Mouse (Mus musculus) left cerebral cortex, postnatal 36 days (tissue): Measurements from ENCODE around the gene Adh1. TPM values are rescaled to one million over a fixed set of nuclear protein-coding genes. Genes with fewer than 3 reads are reported as not detected.

Source experiments
- DNase-seq, 2 experiments: peaks; one replicate each; pipeline ENCODE4 v3.0.0; 2021 to 2022; ENCODE audit warnings: low spot score in 2 of 2, mixed read lengths in 1 of 2
- intact Hi-C: fragments of 180-260 bp; cut with DNase I; formaldehyde crosslinking; loops from one replicate; pipeline ENCODE4 v1.15.1; 2025
- total RNA-seq, 2 experiments: library from RNA; stranded (reverse); gene quantifications; 2 replicates each; pipeline ENCODE4 v1.2.3; 2021

Adh1 gene
- total RNA-seq, 2 experiments from 2014 or later, result 0.50 to 0.99 TPM

GRCm38 (mm10) chr3:138273080-138273479, 12.3 kb downstream of the Adh1 start:
- DNase-seq, result no peak
- intact Hi-C loops, result no loop called here

DNA sequence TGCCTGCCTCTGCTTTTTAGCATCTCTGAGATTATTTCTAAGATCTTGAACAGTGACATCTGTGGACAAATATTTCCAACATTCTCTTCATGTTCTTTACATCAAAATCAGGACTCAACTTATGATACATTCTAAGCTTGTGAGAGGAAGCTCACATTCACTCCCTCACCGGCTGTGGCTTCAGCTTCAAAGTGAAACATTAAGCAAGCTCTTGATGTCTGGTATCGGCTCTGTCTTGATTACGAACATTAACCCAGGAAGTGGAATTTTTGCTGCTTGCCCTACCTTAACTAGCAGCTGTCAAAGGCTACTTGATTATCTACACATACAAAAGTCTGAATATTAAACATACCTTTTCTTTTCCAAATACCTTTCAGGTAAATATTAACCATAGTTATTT, 14.3 kb downstream of the Adh1 start:
- no peak for DNase-seq
- intact Hi-C loops, result no loop called here

- intact Hi-C loops, result no loop called here
- DNase-seq, result no peak
Observed at GRCm38 (mm10) chr3:138282556-138282955, 21.8 kb downstream of the Adh1 start.

- DNase-seq, result no peak
- intact Hi-C loops, result no loop called here
Observed at GRCm38 (mm10) chr3:138283831-138284230, 23.0 kb downstream of the Adh1 start.

DNA sequence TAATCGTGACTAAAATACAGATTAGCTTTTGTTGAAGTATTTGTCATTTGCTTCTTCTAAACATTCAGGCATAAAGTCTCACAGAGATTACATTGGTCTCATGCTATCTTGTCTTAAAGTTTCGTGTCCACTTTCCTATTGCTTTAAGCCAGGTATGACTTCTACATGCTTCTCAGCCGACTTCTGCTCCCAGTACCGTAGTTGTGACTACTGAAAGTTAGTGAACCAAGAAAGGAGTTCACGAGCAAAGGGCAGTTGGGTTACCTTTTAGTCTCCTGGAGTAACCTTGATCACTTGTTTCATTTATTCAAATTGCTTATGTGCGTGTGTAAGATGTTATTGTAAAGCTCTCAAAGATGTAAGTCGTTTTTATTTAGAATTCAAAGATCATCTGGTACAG, 25.2 kb downstream of the Adh1 start:
- intact Hi-C loops, result no loop called here
- no peak for DNase-seq

GRCm38 (mm10) chr3:138287686-138288085, 26.9 kb downstream of the Adh1 start:
- DNase-seq, result no peak
- intact Hi-C loops, result no loop called here

DNA sequence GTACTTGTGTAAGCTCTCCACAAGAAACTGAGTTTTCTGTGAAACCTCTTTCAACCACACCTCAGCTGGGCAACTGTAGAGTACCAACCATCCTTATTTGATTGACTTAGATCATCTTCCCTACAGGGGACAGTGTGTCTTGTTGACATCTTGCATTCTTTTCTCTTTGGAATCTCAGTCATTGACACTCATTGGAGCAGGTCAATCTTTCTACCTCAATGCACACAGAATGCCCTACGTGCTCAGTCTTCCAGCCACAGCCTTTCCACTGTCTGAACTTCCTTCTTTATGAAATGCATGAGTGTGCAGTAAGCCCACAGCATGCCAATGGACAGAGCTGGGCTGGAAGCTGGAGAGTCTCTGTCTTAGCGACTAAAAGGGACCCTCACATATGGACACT, 29.9 kb downstream of the Adh1 start:
- intact Hi-C loops, result no loop called here
- DNase-seq, result no peak

DNA sequence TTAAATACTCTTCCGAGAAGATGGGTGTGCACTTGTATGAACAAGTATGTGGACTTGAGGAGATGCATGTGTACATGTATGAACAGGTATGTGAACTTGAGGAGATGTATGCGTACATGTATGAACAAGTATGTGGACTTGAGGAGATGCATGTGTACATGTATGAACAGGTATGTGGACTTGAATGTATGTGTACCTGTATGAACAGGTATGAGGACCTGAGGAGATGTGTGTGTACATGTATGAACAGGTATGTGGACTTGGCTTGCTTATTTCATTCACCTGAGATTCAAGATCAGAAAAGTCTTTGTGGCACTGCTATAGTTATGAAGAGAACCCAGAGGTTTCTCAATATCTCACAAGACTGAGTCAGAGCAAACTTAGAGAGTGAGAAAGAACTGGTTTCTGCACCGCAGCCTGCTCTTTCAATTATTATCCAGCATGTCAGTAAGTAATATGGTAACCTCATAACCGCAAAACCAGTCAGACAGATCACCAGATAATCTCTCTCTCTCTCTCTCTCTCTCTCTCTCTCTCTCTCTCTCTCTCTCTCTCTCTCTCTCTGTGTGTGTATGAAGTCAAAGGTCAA, 30.8 kb downstream of the Adh1 start:
- intact Hi-C loops, result no loop called here
- no peak for DNase-seq

GRCm38 (mm10) chr3:138293298-138293895, 32.6 kb downstream of the Adh1 start:
- intact Hi-C loops, result no loop called here

GRCm38 (mm10) chr3:138300130-138300529, 39.3 kb downstream of the Adh1 start:
- intact Hi-C loops, result no loop called here
- no peak for DNase-seq

More at GRCm38 (mm10) chr3:138293298-138293895, 32.6 kb downstream of the Adh1 start:
- DNase-seq, result no peak

- DNase-seq, result no peak
- intact Hi-C loops, result no loop called here
Observed at GRCm38 (mm10) chr3:138302676-138303075, 41.9 kb downstream of the Adh1 start.

GRCm38 (mm10) chr3:138303771-138304488, 43.1 kb downstream of the Adh1 start:
- DNase-seq, result no peak
- intact Hi-C loops, result no loop called here

DNA sequence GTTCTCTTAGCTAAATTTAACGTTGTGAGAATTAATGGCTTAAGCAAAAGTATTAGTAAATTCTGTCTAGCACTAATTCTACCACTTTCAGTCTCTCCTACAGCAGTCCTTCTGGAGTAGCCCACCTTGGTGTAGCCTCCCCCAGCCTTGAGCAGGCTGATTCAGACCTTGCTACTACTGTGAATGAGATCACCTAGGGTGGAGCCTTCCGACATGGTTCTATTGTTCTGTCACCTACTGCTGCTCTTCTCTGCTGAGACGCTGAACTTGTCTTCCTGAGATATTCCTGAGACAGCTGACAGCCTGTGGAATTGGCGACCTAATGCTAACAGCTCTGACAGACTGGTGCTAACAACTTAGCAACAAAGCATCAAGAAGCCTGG, 43.7 kb downstream of the Adh1 start:
- intact Hi-C loops, result no loop called here
- no peak for DNase-seq

GRCm38 (mm10) chr3:138305486-138306289, 44.9 kb downstream of the Adh1 start:
- intact Hi-C loops, result no loop called here

GRCm38 (mm10) chr3:138306290-138306683, 45.5 kb downstream of the Adh1 start:
- intact Hi-C loops, result no loop called here

More at GRCm38 (mm10) chr3:138305486-138306289, 44.9 kb downstream of the Adh1 start:
- DNase-seq, result no peak

DNA sequence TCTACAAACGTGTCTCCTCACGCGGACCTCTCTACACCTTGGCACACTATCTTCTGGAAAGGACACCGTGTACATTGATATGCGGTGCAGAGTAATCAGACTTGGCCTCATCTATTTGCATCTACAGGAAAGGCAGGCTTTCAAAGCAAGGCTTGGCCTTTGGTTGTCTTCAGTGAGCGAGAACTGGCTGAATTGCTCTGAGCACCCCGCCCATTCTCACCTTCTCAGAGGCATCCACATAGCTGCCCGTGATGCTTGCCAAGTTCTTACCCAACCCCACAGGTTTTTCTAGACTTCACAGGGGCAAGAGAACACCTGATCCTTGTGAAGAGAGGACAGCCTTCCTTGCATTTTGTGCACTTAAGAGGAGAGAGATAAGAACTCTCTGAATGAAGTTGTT, 49.1 kb downstream of the Adh1 start:
- intact Hi-C loops, result no loop called here
- DNase-seq, result no peak

More at GRCm38 (mm10) chr3:138306290-138306683, 45.5 kb downstream of the Adh1 start:
- no peak for DNase-seq

GRCm38 (mm10) chr3:138311015-138311414, 50.2 kb downstream of the Adh1 start:
- intact Hi-C loops, result no loop called here
- no peak for DNase-seq

DNA sequence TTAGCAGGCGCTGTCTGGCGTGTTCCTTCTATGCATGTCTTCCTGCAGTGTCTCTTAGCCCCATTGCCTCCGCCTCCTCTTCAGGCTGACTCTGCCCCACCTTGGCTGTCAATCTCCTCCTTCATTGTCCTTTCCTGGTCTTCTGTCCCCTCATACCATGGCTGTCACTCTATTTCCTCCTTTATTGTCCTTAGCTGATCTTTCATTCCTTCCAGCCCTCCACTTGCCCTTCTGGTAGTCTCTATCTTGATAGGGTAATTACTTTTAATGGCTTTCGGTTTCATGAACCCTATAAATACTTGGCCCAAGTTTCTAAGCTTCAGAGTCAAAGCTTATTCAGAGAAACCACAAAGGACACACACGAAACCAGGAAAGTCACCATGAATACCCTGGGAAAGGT, 52.2 kb downstream of the Adh1 start, which contains the start of gene Adh6a:
Gene Adh6a, plus strand, starts transcription at position 322 of the 400 bp plus-strand sequence.
- no peak for DNase-seq
- intact Hi-C loops, result no loop called here

- intact Hi-C loops, result no loop called here
- no peak for DNase-seq
Observed at GRCm38 (mm10) chr3:138316908-138317472, 56.2 kb downstream of the Adh1 start.

- DNase-seq, result no peak
- intact Hi-C loops, result no loop called here
Observed at GRCm38 (mm10) chr3:138325001-138325400, 64.2 kb downstream of the Adh1 start.
